Mouse (Mus musculus): Measurements from ENCODE around the gene Grk2. TPM values are rescaled to one million over a fixed set of nuclear protein-coding genes. Genes with fewer than 3 reads are reported as not detected.
A peak's percentile ranks its signal among the peaks of the same experiment; 100 is the strongest.

Grk2 gene
- total RNA-seq, 1 experiment from 2014 or later: 147 TPM

DNA sequence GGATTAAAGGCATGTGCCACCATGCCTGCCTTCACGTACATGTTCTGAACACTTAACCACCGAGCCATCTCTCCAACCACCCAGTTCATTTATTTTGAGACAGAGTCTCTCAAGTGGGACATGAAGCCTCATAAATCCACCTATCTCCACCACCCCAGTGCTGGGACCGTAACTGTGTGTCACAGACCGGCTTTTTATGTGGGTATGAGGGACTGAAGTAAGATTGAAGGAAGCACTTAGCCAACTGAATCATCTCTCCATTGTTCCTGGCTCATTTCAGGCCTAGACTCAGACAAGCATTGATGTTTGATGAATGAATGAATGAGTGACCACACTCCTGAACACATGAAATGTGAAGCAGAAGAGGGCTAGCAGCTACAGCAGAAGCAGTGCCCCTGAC lies 3.3 kb upstream of the Grk2 start:
- ATAC-seq (replicated peaks in 1 of 2; ENCODE audit: insufficient read depth in 1 of 2, low FRiP score in 2 of 2, low TSS enrichment in 1 of 2, low read depth in 1 of 2, poor library complexity in 2 of 2, severe bottlenecking in 2 of 2): no peak

DNA sequence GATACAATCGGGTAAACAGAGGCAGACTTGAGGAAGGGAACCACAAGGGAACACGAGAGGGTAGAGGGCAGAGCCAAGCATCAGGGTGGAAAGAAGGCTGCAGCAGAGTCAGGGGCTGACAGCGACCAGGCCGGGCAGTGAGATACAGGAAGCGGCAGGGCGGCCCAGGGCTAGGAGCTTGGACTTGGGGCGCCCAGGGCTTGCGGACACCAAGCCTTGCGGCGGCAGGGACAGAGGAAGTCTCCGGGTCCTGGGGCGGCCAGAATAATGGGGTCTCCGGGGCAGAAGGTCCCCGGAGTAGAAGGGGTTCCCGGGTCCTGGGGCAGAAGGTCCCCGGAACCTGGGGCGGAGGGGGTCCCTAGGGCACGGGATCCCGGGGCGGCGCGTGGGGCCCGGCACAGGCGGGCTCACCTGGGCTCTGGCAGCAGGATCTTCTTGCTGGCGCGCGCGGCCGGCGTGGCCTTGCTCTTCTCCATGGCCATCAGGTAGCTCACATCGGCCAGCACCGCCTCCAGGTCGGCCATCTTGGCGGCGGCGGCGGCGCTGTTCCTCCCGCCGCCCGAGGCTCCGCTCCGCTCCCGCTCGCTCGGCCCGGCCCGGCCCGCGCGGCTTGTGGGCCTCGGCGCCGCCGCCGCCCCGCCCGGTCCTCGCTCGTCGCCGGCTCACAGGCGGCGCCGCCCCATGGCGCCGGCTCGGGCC lies 382 bp downstream of the Grk2 start:
- ATAC-seq (replicated peaks in 1 of 2; ENCODE audit: insufficient read depth in 1 of 2, low FRiP score in 2 of 2, low TSS enrichment in 1 of 2, low read depth in 1 of 2, poor library complexity in 2 of 2, severe bottlenecking in 2 of 2): no peak

DNA sequence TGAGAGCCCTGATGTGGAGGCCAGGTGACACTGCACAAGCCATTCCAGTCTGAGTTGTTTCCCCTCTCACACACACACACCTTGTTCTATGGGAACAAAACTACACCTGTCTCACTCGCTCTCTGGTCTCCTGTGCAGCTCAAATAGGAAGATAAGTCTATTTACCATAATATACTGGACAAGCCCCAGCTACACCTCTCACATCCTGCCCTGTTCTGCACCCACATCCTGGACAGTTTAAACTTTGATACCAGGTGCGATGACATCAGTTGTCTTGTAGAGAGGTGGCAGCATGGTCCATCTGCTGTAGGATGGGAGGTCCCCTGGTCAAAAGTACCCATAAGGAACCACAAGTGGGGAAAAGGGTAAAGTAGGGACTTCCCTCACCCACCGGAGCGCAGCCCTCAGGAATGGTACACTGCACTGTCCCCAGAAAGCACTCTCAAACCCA lies 1.1 kb downstream of the Grk2 start:
- no peak for ATAC-seq (replicated peaks in 1 of 2; ENCODE audit: insufficient read depth in 1 of 2, low FRiP score in 2 of 2, low TSS enrichment in 1 of 2, low read depth in 1 of 2, poor library complexity in 2 of 2, severe bottlenecking in 2 of 2)

DNA sequence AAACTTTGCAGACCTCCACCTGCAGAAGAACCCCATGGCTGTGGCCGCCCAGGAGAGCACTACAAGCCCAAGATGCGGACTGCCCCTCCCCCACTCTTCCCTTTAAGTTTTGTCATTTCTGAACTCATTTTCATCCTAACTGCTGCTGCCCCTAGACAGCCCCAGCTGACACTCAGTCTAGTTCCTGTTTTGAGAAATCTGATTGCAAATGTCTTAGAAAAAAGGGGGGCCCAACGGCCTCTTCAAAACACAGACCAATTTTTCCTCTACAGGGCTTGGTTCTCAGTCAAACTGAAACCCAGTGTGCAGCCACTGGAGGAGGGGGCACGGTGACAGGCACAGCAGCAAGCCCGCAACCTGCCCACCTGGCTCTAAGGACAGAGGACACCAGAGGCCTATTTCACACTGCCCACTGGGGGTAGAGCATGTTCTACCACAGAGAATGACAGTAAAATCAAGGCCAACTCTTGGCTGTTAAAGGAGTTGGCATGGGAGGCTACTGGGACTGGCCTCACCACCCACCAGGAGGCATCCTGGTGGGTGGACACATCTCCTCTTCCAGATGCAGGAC lies 1.7 kb downstream of the Grk2 start:
- ATAC-seq (replicated peaks in 1 of 2; ENCODE audit: insufficient read depth in 1 of 2, low FRiP score in 2 of 2, low TSS enrichment in 1 of 2, low read depth in 1 of 2, poor library complexity in 2 of 2, severe bottlenecking in 2 of 2): no peak

DNA sequence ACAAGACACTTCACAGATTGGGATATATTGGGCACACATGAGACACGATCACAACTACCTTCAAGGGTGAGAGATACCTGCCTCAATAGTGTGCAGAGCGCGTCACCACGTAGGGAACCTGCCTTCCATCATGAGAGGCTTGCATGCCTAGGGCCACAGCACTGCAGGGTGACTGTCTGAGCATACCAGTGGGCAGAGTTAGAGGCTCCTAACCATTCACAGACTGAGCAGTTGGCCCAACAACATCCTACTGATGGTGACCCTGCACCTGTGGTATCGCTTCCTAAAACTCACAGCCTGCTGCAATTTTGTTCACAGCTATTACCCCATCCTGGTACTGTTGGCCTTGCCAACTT lies 2.4 kb downstream of the Grk2 start:
- ATAC-seq (replicated peaks in 1 of 2; ENCODE audit: insufficient read depth in 1 of 2, low FRiP score in 2 of 2, low TSS enrichment in 1 of 2, low read depth in 1 of 2, poor library complexity in 2 of 2, severe bottlenecking in 2 of 2): no peak

DNA sequence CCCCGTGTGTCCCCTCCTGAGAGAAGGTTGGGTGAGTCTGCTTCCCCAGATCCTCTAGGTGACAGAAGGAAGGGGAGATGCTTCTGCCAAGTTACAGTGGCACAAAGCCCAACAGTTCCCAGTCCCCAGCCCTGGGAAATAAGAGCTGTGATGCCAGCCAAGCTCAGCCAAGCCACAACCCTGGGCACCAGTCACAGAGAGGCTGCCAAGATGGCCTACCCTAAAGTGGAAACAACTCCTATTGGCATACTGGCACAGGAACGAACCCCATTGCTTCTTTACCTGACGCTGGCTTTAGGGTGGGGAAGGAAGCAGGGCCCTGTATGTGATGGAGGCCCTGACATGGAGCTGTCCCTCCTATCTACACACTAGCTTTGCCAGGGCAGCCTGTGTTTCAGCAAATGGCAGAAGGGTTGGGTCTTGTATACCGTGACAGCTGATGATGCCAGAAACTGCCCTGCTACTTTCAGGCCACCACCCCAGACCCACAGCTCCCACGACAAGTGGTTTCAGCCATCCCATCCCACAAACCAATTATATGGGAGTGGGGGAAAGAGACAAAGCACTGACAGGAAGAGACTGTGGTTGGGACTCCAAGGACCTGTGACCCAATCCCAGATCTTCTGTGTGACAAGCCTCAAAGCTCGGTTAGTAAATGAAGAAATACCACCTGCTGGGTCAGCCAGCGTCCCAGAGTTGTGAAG lies 2.9 kb downstream of the Grk2 start:
- no peak for ATAC-seq (replicated peaks in 1 of 2; ENCODE audit: insufficient read depth in 1 of 2, low FRiP score in 2 of 2, low TSS enrichment in 1 of 2, low read depth in 1 of 2, poor library complexity in 2 of 2, severe bottlenecking in 2 of 2)

DNA sequence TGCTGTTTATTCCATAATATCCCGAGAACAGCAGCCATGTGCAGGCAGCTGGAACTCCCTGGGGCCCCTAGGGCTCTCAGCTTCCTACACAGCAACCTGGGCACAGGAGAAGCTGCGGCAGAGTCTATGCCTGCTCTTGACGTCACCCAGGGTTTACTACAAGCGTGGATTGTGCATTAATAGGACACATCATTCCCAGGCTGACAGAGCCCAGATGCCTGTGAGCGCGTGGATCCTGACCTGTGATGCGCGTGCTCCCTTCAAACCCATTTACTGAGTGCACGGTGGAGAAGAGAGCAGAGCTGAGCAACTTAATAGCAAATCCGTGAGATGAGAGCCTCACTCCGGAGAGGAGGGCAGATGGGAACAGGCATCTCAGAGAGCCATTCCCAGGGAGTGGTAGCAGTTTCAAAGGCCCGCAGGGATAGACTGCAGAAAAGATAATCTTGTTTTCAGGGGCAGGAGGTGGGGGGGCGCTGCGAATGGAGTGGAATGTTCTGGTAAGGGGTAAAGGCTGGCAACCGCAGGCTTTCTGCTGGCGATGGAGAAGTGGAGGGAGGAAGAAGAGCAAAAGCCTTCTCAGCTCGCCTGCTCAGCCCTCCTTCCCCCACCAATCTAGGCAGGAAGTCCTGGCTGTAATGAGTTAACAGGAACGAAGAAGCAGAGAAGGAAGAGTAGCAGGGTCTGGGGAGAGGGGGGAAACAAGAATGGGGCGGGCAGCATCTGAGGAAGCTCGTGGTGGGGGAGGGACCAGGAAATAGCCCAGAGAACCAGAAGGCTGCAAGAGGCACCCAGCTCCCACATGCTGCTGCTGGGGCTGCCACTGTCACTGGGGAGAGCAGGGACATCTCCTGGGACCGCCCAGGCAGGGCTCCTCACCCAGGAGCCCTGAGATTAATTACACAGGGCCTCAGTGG lies 4.0 kb downstream of the Grk2 start:
- ATAC-seq (replicated peaks in 1 of 2; ENCODE audit: insufficient read depth in 1 of 2, low FRiP score in 2 of 2, low TSS enrichment in 1 of 2, low read depth in 1 of 2, poor library complexity in 2 of 2, severe bottlenecking in 2 of 2): peak; percentile 40 to 60

DNA sequence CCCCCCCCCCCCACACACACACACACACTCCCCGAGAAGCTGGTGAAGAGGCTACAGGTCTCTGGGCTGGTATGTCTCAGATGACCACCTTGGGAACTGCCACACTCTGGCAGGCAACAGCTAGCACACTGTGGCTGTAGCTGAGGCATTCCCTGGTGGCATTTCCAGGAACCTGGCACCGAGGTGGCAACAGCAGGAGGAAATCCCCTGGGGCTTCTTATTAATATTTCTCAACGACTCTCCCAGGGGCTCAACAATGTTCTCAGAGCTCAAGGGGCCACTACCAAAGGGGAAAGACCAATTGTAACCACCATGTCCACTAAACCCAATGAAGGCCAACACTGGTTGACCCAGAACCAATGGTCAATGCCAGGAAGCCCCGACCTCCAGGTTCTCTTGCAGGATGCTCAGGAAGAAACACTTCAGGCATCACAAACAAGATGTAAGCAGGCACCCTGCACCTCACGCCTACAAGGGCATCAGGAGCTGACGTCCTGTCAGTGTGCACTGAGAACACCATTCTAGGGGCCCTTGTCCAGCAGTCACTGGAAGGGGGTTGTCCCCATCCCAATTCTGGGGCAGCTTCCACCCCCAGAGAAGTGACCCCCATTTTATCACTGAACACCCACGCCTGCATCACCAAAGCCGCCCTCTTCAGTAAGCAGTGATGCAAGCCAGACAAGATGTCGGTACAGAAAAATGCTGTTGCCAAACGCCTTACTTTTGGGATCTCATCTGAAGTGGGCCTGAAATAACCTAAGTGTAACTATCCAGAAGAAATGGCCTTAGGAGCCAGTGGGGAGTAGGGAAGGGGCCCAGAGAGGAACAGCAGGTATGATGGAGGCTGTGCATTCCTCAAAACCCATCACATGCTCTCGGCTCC lies 4.9 kb downstream of the Grk2 start:
- ATAC-seq (replicated peaks in 1 of 2; ENCODE audit: insufficient read depth in 1 of 2, low FRiP score in 2 of 2, low TSS enrichment in 1 of 2, low read depth in 1 of 2, poor library complexity in 2 of 2, severe bottlenecking in 2 of 2): no peak

DNA sequence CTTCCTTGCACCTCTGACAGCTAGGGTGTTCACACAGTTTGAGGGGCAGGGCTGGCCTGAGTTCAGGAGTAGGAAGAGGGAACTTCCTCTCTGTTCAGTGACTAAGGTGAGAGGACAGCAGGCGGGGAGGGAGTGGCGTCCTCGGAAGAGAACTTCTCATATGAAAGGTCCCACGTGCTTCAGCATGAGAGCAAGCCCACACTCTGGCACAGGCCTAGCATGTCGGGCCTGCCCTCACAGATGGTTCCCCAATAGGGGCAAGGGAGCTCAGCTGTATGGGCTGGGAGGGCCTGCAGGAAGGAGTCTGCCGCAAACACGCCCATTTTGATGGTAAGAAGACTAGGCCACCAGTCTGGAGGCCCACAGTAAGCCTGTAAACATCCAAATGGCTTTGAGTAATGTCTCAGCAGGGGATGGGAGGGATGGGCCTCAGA lies 5.7 kb downstream of the Grk2 start:
- peak; percentile 81 to 82 for ATAC-seq (replicated peaks in 1 of 2; ENCODE audit: insufficient read depth in 1 of 2, low FRiP score in 2 of 2, low TSS enrichment in 1 of 2, low read depth in 1 of 2, poor library complexity in 2 of 2, severe bottlenecking in 2 of 2)

DNA sequence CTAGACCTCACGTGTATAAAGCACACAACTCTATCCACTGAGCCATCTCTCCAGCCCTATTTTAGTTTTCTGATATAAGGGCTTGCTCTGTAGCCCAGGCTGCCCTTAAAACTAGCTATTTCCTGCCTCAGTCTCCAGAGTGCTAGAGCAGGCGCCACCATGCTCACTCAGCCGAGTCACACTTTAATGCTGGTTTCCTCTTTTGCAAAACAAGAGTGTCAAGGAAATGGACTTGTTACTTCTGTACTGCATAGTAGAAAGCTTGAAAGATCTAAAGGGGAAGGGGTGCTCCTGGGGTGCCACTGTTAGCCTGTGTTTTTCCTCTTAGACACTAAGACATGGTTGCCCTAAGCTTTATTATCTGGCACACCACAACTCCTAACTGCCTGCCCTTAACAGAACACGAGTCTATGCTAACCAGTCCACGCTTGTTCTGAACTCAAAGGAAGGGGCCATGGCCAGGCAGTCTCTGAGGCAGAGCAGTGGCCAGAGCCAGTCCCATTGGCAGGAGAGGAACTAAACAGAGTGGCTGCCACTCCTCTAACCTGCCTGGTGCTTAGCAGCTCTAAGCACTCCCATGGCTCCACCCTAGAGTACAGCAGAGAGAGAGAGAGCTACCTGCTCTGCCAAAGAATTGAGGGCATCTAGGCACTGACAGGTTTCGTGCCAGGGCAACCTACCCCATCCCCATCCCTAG lies 6.3 kb downstream of the Grk2 start:
- ATAC-seq (replicated peaks in 1 of 2; ENCODE audit: insufficient read depth in 1 of 2, low FRiP score in 2 of 2, low TSS enrichment in 1 of 2, low read depth in 1 of 2, poor library complexity in 2 of 2, severe bottlenecking in 2 of 2): peak; percentile 14 to 23; a peak in 3 of 4 replicates

DNA sequence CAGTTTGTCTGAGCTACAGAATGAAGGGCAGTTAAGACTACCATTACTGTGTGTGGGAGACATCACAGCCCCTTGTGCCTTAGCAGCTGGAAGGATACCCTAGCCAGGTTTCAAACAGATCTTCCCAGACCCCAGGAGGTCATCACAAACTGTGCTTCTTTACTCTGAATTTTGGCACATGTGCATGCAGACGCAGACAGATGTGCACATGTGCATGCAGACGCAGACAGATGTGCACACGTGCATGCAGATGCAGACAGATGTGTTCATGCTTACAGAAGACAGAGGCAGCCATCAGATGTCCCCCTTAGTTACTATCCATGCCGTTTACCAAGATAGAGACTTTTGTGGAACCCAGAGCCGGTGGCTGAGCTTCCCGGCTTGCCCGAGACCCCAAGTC lies 6.9 kb downstream of the Grk2 start:
- no peak for ATAC-seq (replicated peaks in 1 of 2; ENCODE audit: insufficient read depth in 1 of 2, low FRiP score in 2 of 2, low TSS enrichment in 1 of 2, low read depth in 1 of 2, poor library complexity in 2 of 2, severe bottlenecking in 2 of 2)

DNA sequence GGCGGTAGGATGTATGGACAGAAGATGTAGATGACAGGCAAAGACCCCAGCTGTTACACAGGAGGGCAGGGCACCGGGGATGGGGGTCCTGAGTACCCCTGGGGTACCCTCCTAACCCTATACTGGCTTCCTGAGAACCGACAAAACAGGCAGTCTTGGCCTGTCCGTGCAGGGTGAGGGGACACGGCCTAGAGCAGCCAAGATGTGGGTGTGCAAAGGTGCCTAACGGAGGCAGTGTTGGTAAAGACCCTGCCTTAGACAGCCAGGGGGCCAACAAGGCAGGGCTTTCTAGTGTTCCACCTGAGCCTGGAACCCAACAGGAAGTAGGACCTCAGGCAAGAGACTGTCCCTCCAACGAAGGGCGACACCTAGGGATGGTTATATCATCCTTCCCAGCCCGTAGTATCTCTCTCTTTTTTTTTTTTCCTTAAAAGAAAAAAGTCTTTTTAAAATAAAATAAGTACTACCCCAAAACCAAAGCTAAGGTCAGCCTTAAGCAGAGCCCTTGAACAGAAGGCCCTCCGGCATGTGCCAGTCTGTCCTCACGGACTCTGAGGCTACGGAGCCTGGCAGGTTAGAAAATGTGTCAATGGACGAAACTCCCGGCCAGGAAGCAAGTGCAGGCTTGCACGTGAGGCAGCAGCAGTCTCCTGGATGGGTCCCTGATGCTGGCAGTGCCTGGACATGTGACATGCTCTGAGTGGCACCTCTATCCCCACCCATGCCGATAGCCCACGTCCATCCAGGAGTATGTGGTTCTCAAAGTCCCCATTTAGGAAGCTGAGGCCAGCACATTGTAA lies 7.5 kb downstream of the Grk2 start:
- no peak for ATAC-seq (replicated peaks in 1 of 2; ENCODE audit: insufficient read depth in 1 of 2, low FRiP score in 2 of 2, low TSS enrichment in 1 of 2, low read depth in 1 of 2, poor library complexity in 2 of 2, severe bottlenecking in 2 of 2)

DNA sequence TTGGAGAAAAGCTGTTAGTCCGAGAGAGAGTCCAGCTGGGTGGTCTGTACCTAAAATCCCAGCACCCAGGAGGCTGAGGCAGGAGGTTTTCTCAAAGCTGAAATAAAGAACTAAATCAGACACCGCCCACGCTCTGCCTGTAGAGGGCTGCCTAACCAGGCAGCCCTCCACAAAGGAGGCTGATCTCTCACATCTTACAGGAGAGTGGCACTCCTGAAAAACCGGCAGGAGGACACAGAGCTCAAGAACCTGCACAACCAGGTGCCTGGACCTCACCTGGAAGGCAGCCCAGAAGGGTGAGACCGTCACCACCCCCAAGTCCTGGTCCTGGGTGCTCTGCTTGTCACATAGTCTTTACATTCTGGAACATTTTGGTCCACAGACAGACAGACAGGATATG lies 8.2 kb downstream of the Grk2 start:
- no peak for ATAC-seq (replicated peaks in 1 of 2; ENCODE audit: insufficient read depth in 1 of 2, low FRiP score in 2 of 2, low TSS enrichment in 1 of 2, low read depth in 1 of 2, poor library complexity in 2 of 2, severe bottlenecking in 2 of 2)

DNA sequence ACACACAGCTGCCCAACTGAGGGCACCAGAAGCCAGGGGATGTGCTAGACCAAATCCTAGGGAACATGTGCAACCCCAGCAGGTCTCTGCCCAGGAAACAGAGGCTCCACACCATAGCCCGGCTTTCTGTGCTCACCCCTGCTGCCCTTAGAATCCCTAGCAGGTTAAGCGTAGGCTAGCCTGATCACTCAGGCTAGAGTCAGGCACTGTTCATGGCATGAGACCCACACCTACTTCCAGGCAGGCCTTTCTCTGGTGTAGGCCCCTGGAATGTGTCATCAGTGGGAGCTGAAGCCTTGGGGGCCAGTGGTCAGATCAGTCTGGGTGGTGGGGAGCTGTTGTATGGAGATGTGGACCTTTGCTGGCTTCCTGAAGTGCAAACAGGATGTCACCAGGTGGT lies 9.4 kb downstream of the Grk2 start:
- no peak for ATAC-seq (replicated peaks in 1 of 2; ENCODE audit: insufficient read depth in 1 of 2, low FRiP score in 2 of 2, low TSS enrichment in 1 of 2, low read depth in 1 of 2, poor library complexity in 2 of 2, severe bottlenecking in 2 of 2)

DNA sequence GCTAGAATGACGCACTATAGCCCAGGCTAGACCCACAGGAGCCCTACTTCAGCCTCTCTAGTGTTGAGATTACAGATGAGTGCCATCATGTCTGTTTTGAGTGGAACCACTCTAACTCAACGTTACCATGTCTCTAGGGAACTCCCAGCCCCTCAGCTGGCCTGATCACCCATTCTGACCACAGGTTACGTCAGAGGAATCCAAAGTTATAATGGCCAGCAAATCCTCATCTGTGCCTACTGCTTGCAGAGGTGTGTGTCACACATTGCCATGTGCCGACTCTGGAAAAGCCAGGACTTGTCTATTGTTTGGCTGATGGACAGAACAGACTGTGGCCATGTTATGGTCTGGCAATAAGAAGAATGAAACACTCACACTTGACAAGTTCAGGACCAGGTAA lies 10.6 kb downstream of the Grk2 start:
- no peak for ATAC-seq (replicated peaks in 1 of 2; ENCODE audit: insufficient read depth in 1 of 2, low FRiP score in 2 of 2, low TSS enrichment in 1 of 2, low read depth in 1 of 2, poor library complexity in 2 of 2, severe bottlenecking in 2 of 2)

Data from hematopoietic stem cell, adult 5-6 weeks (primary cell).